Mouse (Mus musculus): ENCODE measurements around the gene Cbx2.

Gene Cbx2

GRCm38 (mm10) chr11:119021180-119021579 is 1.6 kb upstream of the Cbx2 start:
- DNase-seq: no peak

GRCm38 (mm10) chr11:119022068-119022894 is 481 bp upstream of the Cbx2 start:
- DNase-seq: no peak

GRCm38 (mm10) chr11:119023616-119023980 is 836 bp downstream of the Cbx2 start:
- peak; percentile 67 to 70 for DNase-seq

- peak in 1 of 2 experiments; percentile 16 for DNase-seq
Measured at GRCm38 (mm10) chr11:119024260-119024659, 1.5 kb downstream of the Cbx2 start.

- peak; percentile 66 to 75 for DNase-seq
Measured at GRCm38 (mm10) chr11:119026203-119026602, 3.4 kb downstream of the Cbx2 start.

- DNase-seq: peak; percentile 95 to 97
Measured at GRCm38 (mm10) chr11:119033874-119034558, 11.3 kb downstream of the Cbx2 start.

- no peak for DNase-seq
Measured at GRCm38 (mm10) chr11:119034635-119035034, 11.9 kb downstream of the Cbx2 start.

- peak in 1 of 2 experiments; percentile 27 for DNase-seq
Measured at GRCm38 (mm10) chr11:119035094-119035685, 12.4 kb downstream of the Cbx2 start.

- DNase-seq: no peak
Measured at GRCm38 (mm10) chr11:119035686-119036165, 13.0 kb downstream of the Cbx2 start.

- DNase-seq: no peak
Measured at GRCm38 (mm10) chr11:119036447-119036846, 13.7 kb downstream of the Cbx2 start.

GRCm38 (mm10) chr11:119036934-119037779 is 14.4 kb downstream of the Cbx2 start:
- DNase-seq: peak; percentile 63 to 68

GRCm38 (mm10) chr11:119037780-119038401 is 15.1 kb downstream of the Cbx2 start:
- peak; percentile 65 to 69 for DNase-seq

GRCm38 (mm10) chr11:119038744-119039484 is 16.2 kb downstream of the Cbx2 start:
- peak in 1 of 2 experiments; percentile 41 for DNase-seq

- peak in 1 of 2 experiments; percentile 11 for DNase-seq
Measured at GRCm38 (mm10) chr11:119039732-119040512, 17.2 kb downstream of the Cbx2 start.

- peak; percentile 100 for DNase-seq
Measured at GRCm38 (mm10) chr11:119040600-119041324, 18.0 kb downstream of the Cbx2 start, which contains the start of gene Cbx8. Cbx8 (minus strand) TSS chr11:119040969.

GRCm38 (mm10) chr11:119041325-119041716 is 18.6 kb downstream of the Cbx2 start:
- DNase-seq: peak; percentile 89

- no peak for DNase-seq
Measured at GRCm38 (mm10) chr11:119041750-119042465, 19.1 kb downstream of the Cbx2 start.

- DNase-seq: peak; percentile 36 to 42
Measured at GRCm38 (mm10) chr11:119042466-119043272, 19.9 kb downstream of the Cbx2 start.
